Mouse (Mus musculus) liver, embryonic 11.5 days (tissue): ENCODE results near the gene Kdm2b. TPM values are rescaled to one million over a fixed set of nuclear protein-coding genes. Genes with fewer than 3 reads are reported as not detected.
A peak's percentile ranks its signal among the peaks of the same experiment; 100 is the strongest.

Experiments
- ATAC-seq: fragments of 200-750 bp; cut with Nextera tagmentation; replicated peaks from 2 replicates; pipeline ENCODE4 v1.8.0; 2017; ENCODE audit warnings: moderate number of reproducible peaks, mild to moderate bottlenecking, moderate TSS enrichment, moderate library complexity; ENCODE audit not compliant: low FRiP score
- DNase-seq: peaks from one replicate; pipeline ENCODE4 v3.0.0-alpha.2; 2017; ENCODE audit warnings: low spot score
- H3K27ac ChIP-seq: fragments of 300-500 bp; sonication (generic); 2 replicates; pipeline ENCODE4 v1.5.1; 2014; ENCODE audit warnings: mild to moderate bottlenecking, low read depth, low read length, control low read depth
- H3K27me3 ChIP-seq: fragments of 300-500 bp; sonication (generic); replicated peaks from 2 replicates; pipeline ENCODE4 v1.6.1; 2014; ENCODE audit warnings: low read length, mixed read lengths; ENCODE audit not compliant: control insufficient read depth, insufficient read depth
- H3K36me3 ChIP-seq: fragments of 300-500 bp; sonication (generic); 2 replicates; pipeline ENCODE4 v1.6.1; 2014; ENCODE audit warnings: mild to moderate bottlenecking, low read length, moderate library complexity, mixed read lengths; ENCODE audit not compliant: control insufficient read depth, insufficient read depth
- H3K4me1 ChIP-seq: fragments of 300-500 bp; sonication (generic); replicated peaks from 2 replicates; pipeline ENCODE4 v1.6.1; 2014; ENCODE audit warnings: low read length, mixed read lengths; ENCODE audit not compliant: control insufficient read depth, insufficient read depth
- H3K4me2 ChIP-seq: fragments of 300-500 bp; sonication (generic); 2 replicates; pipeline ENCODE4 v1.6.1; 2014; ENCODE audit warnings: mild to moderate bottlenecking, control low read depth, moderate library complexity
- H3K4me3 ChIP-seq: fragments of 300-500 bp; sonication (generic); 2 replicates; pipeline ENCODE4 v1.5.1; 2014; ENCODE audit warnings: low read depth, low read length, control low read depth
- H3K9ac ChIP-seq: fragments of 300-500 bp; sonication (generic); 2 replicates; pipeline ENCODE4 v1.6.1; 2014; ENCODE audit warnings: low read depth, low read length, control low read depth
- H3K9me3 ChIP-seq: fragments of 300-500 bp; sonication (generic); 2 replicates; pipeline ENCODE4 v1.6.1; 2016; ENCODE audit warnings: low read length, inconsistent platforms, mixed read lengths; ENCODE audit not compliant: control insufficient read depth
- WGBS: fragments of 180-500 bp; shearing (Covaris S2); extraction: QIAGEN DNeasy Blood & Tissue Kit; methylation state at CpG from one replicate; pipeline ENCODE4 v1.1.7; 2014; 5-methylcytosine and 5-hydroxymethylcytosine counted together
- polyA plus RNA-seq: library from polyadenylated mRNA; unstranded; fragments of >200 nt; fragmentation: Nextera tagmentation; extraction: Ambion mirVana; gene quantifications from 2 replicates; pipeline ENCODE4 v1.2.1, GENCODE M21; 2014

The Kdm2b gene
- polyA plus RNA-seq, 1 experiment from 2014 or later: 46.8 TPM

- no peak overlapping the region for H3K4me3 ChIP-seq
- no peaks in the 10 kb centered on the region for H3K27me3 ChIP-seq
- H3K9me3 ChIP-seq: no peaks in the 10 kb centered on the region
- no peak for DNase-seq
- H3K27ac ChIP-seq: no peak overlapping the region
- H3K9ac ChIP-seq: no peak overlapping the region
- no peaks in the 10 kb centered on the region for H3K36me3 ChIP-seq
- peak overlapping the region; percentile 91; the same call in 1 of the 2 replicates for H3K4me2 ChIP-seq
- no peak for ATAC-seq
- peaks cover 40% of the 10 kb centered on the region for H3K4me1 ChIP-seq
- WGBS: 62% methylated on average over 4 of the region's 4 CpGs
Observed at GRCm38 (mm10) chr5:123017504-123017903, 27.9 kb upstream of the Kdm2b start.

GRCm38 (mm10) chr5:123015915-123016314 lies 26.3 kb upstream of the Kdm2b start:
- H3K4me3 ChIP-seq: peak overlapping the region; percentile 74
- peak overlapping the region; percentile 81 for H3K27ac ChIP-seq
- no peaks in the 10 kb centered on the region for H3K36me3 ChIP-seq
- peak overlapping the region; percentile 91 for H3K4me2 ChIP-seq
- H3K9ac ChIP-seq: peak overlapping the region; percentile 76
- no peaks in the 10 kb centered on the region for H3K27me3 ChIP-seq
- 14% methylated on average over 8 of the region's 8 CpGs for WGBS
- no peak for DNase-seq
- ATAC-seq: no peak
- H3K9me3 ChIP-seq: no peaks in the 10 kb centered on the region
- H3K4me1 ChIP-seq: peaks cover 40% of the 10 kb centered on the region

- ATAC-seq: peak; percentile 93
- WGBS: under 1% methylated on average over 105 of the region's 106 CpGs
- Histone ChIP-seq H3K27me3 (no peaks in the 10 kb centered on the region), H3K4me2 (peak within 1 kb of the TSS; percentile 91), H3K27ac (peak within 1 kb of the TSS; percentile 82), H3K4me1 (peaks cover 37% of the 10 kb centered on the region), H3K9ac (peak within 1 kb of the TSS; percentile 76), H3K36me3 (no peaks in the 10 kb centered on the region), H3K9me3 (no peaks in the 10 kb centered on the region), H3K4me3 (peak within 1 kb of the TSS; percentile 74)
- peak; percentile 99 for DNase-seq
Observed at GRCm38 (mm10) chr5:123014753-123015701, 25.4 kb upstream of the Kdm2b start, which contains the start of gene Orai1. Gene Orai1, plus strand, starts transcription at chr5:123015074.

- 45% methylated on average over 9 of the region's 9 CpGs for WGBS
- H3K27me3 ChIP-seq: no peaks in the 10 kb centered on the region
- no peaks in the 10 kb centered on the region for H3K36me3 ChIP-seq
- H3K9me3 ChIP-seq: no peaks in the 10 kb centered on the region
- no peak overlapping the region for H3K27ac ChIP-seq
- DNase-seq: no peak
- H3K4me2 ChIP-seq: no peak overlapping the region
- H3K9ac ChIP-seq: no peak overlapping the region
- H3K4me1 ChIP-seq: peaks cover 25% of the 10 kb centered on the region
- no peak overlapping the region for H3K4me3 ChIP-seq
- ATAC-seq: no peak
Observed at GRCm38 (mm10) chr5:123013599-123014315, 24.1 kb upstream of the Kdm2b start.

GRCm38 (mm10) chr5:123011705-123012104 lies 22.1 kb upstream of the Kdm2b start:
- 95% methylated on average over 9 of the region's 9 CpGs for WGBS
- H3K4me3 ChIP-seq: no peak overlapping the region
- H3K9me3 ChIP-seq: no peaks in the 10 kb centered on the region
- H3K36me3 ChIP-seq: no peaks in the 10 kb centered on the region
- H3K9ac ChIP-seq: no peak overlapping the region
- no peak for DNase-seq
- H3K27ac ChIP-seq: no peak overlapping the region
- peaks cover 15% of the 10 kb centered on the region for H3K4me1 ChIP-seq
- ATAC-seq: no peak
- H3K4me2 ChIP-seq: no peak overlapping the region
- no peaks in the 10 kb centered on the region for H3K27me3 ChIP-seq

GRCm38 (mm10) chr5:123010806-123011205 lies 21.2 kb upstream of the Kdm2b start:
- Histone ChIP-seq H3K9me3 (no peaks in the 10 kb centered on the region), H3K9ac (no peak overlapping the region), H3K27ac (no peak overlapping the region), H3K4me1 (peaks cover 14% of the 10 kb centered on the region), H3K36me3 (no peaks in the 10 kb centered on the region), H3K27me3 (no peaks in the 10 kb centered on the region), H3K4me3 (no peak overlapping the region), H3K4me2 (no peak overlapping the region)
- no peak for DNase-seq
- 89% methylated on average over 6 of the region's 6 CpGs for WGBS
- ATAC-seq: no peak

GRCm38 (mm10) chr5:123009873-123010272 lies 20.2 kb upstream of the Kdm2b start:
- no peak for ATAC-seq
- WGBS: 79% methylated on average over 11 of the region's 11 CpGs
- H3K27me3 ChIP-seq: no peaks in the 10 kb centered on the region

GRCm38 (mm10) chr5:123008877-123009493 lies 19.4 kb upstream of the Kdm2b start:
- Histone ChIP-seq H3K9me3 (no peaks in the 10 kb centered on the region), H3K27ac (no peak overlapping the region), H3K9ac (no peak overlapping the region), H3K4me2 (no peak overlapping the region), H3K4me1 (peaks cover 7% of the 10 kb centered on the region; the same call in 1 of the 2 replicates), H3K4me3 (no peak overlapping the region), H3K36me3 (no peaks in the 10 kb centered on the region), H3K27me3 (no peaks in the 10 kb centered on the region)
- ATAC-seq: no peak
- whole genome bisulfite sequencing: 78% methylated on average over 7 of the region's 7 CpGs
- no peak for DNase-seq

More at GRCm38 (mm10) chr5:123009873-123010272, 20.2 kb upstream of the Kdm2b start:
- H3K4me1 ChIP-seq: peaks cover 12% of the 10 kb centered on the region
- no peak overlapping the region for H3K9ac ChIP-seq
- no peak for DNase-seq
- no peak overlapping the region for H3K27ac ChIP-seq
- H3K36me3 ChIP-seq: no peaks in the 10 kb centered on the region
- H3K4me3 ChIP-seq: no peak overlapping the region
- H3K9me3 ChIP-seq: no peaks in the 10 kb centered on the region
- H3K4me2 ChIP-seq: no peak overlapping the region
